Mouse (Mus musculus) ES-E14 (cell line): Measurements from ENCODE around the gene Nrros.

ENCODE experiments used
- HCFC1 ChIP-seq: IDR thresholded peaks from 2 replicates; pipeline ENCODE4 v1.6.1; 2012; ENCODE audit warnings: low read length, inconsistent platforms, borderline replicate concordance; ENCODE audit not compliant: insufficient read depth
- MAFK ChIP-seq: IDR thresholded peaks from 2 replicates; pipeline ENCODE4 v1.6.1; 2014; ENCODE audit warnings: mild to moderate bottlenecking, low read depth, low read length, inconsistent platforms; ENCODE audit not compliant: insufficient read depth
- ZC3H11A ChIP-seq: IDR thresholded peaks from 2 replicates; pipeline ENCODE4 v1.6.1; 2012; ENCODE audit warnings: low read depth, mild to moderate bottlenecking, inconsistent platforms, low read length, borderline replicate concordance

- TF ChIP-seq HCFC1: no peak
- no peak for TF ChIP-seq ZC3H11A
- no peak for TF ChIP-seq MAFK
These were observed 49.2 kb downstream of the Nrros start for GRCm38 (mm10) chr16:32116186-32116585.
